Mouse (Mus musculus): ENCODE measurements around the gene Vps53.

Gene Vps53

DNA sequence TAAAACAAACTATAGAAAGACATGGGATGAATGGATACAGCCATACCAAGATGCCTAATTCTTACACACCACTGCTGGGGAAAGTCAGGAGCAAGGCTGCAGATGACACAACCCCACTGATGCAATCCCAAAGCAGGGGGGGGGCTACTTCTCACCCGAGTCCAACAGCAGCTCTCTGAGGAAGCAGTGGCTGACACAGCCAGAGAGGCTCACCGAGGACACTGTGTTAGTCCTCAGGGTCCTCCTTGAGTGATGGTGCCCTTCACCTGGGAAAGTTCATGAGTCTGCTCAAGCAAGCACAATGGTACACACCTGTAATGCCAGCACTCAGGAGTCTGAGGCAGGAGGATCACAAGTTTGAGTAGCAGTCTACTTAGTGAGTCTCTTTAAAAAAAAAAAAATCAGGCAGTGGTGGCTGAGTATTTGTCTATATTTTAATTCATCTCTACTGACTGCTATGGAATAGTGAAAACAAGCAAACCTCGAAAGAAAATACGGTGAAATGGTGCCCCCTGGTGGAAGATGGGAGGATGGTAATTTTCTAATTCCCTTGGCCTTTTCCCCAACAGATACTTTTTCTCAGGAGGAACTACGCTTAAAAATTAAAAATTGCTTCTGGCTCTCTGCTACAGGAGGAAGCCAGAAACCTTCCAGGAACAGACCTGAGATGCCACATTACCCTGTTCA lies 12.2 kb downstream of the Vps53 start:
- DNase-seq (ENCODE audit: low spot score in 2 of 2): peak; percentile 49 to 62

DNA sequence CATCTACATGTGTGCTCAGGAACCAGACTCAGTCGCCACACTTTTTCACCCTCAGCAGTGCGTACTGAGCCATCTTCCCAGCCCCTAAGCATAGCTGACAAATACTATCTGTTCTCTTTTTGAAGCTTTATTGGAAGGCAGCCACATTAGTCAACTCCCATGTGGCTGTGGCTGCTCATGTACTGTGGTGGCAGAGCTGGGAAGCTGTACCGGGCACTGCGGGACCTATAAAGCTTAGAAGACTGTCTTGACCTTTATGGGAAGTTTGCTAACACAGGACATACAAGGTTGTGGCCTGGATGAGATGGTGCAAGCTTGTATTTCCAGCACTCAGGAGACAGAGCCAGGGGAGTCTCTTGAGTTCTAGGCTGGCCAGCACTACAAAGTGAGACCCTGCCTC lies 12.8 kb downstream of the Vps53 start:
- DNase-seq (ENCODE audit: low spot score in 2 of 2): no peak

DNA sequence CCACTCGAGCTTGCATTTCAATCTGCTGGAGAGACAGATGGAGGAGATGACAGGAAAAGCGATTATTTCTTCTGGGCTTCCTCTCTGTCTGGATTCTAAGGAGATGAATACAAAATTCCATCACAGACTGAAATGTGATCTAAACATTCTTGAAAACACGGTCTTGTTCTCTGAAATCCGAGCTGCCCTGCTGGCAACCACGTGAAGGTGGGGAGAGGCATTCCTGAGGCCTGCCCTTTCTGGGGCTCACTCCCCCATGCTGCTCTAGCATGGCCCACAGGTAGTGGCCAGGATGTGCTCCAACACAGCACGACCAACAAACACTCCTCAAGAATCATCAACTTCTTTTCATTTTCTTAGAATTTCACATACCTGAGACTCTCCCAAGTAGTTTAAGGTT lies 19.2 kb downstream of the Vps53 start:
- DNase-seq (ENCODE audit: low spot score in 2 of 2): no peak

DNA sequence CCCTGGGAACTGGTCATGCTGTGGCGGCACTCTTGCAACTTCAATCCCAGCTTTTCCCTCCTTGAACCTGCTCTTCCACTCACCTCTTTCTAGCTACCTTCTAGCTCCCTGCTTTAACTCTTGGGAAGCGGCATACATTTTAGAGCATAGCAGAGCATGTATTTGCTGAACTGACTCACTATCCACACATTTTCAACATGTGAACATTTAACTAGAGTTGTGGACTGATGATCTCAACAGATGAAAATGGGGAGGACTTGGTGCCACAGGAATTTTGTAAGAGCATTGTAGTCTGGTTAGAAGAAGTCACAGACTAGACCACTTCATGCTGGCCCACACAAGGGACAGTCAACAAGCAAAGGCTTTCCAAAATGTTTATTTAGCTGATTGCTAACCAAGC lies 21.1 kb downstream of the Vps53 start:
- DNase-seq (ENCODE audit: low spot score in 2 of 2): no peak

DNA sequence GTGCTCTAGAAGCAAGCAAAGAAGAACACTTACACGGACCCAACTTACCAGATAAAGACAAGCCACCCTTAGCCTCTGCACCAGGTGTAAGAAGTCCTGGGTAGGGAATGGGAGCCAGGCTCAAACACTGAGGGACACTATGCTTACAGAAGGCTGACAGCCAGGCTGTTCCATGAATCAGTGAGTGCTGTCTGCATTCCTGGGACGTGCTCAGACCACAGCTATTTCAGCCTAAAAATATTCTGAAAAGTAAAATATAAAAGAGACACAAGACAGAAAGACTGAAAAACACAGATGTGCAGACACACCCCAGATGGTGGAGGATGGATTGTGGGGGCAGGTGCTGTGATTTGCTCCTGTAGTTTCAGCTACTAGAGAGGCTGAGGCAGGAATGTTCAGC lies 24.6 kb downstream of the Vps53 start:
- DNase-seq (ENCODE audit: low spot score in 2 of 2): no peak

DNA sequence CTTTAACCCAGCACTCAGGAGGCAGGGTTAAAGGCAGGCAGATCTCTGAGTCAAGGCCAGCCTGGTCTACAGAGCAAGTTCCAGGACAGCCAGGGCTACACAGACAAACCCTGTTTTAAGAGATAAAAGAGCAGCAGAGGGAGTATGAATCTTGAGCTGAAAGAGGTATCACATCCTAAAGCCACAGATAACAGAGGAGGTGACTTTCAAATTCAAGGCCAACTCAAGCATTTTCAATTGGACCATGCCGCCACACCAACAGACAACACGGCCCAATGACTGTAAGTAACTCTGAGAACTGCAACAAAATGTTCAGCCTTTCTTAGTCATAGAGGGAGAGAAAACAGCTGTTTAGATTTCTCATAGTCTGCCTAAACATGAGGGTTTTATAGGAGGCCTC lies 25.2 kb downstream of the Vps53 start:
- no peak for DNase-seq (ENCODE audit: low spot score in 2 of 2)

DNA sequence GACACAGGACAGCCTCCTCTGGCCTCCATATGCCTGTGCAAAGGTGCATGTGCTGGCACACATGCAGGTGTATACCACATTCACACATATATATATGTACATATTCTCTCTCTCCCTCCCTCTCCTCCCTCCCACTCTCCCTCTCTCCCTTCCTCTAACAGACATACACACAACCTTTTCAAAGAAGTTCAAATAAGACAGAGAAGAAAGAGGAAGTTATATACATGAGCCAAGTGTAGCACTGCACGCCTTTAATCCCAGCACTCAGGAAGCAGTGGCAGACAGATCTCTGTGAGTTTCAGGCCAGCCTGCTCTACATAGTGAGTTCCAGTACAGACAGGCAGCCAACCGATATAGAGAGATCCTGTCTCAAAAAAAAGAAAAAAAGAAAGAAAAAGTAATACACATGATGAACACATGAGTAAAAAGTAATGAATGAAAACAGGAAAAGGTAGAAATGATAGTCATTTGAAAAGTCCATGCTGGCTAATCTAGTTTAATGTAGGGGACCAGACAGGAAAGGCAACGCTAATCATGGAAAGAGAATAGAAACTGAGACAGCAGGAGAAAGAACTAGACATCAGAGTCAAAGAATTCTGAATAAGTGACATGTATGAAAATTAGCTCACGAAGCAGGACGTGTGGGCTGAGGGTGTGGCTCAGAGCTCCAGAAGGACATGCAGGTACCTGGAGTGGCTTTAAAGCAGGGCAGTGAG lies 26.1 kb downstream of the Vps53 start:
- no peak for DNase-seq (ENCODE audit: low spot score in 2 of 2)

DNA sequence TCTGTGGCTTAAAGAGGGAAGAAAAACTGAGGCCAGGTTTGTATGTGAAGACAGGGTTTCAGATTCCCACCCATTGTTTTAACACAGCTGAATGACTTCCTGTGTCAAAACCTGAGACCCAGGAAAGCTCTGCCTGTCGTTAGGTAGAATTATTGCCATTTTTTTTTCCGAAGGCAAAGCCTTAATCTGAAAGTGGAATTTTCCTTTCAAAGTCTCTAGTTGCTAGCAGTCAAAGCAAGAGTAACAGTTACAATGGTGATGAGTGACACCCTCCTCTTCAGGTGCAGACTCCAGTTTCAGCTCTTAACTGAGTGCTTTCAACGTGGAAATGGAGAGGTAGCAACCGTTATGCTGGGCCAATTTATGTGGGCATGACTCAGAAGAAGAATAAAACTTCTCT lies 28.5 kb downstream of the Vps53 start:
- DNase-seq (ENCODE audit: low spot score in 2 of 2): no peak

DNA sequence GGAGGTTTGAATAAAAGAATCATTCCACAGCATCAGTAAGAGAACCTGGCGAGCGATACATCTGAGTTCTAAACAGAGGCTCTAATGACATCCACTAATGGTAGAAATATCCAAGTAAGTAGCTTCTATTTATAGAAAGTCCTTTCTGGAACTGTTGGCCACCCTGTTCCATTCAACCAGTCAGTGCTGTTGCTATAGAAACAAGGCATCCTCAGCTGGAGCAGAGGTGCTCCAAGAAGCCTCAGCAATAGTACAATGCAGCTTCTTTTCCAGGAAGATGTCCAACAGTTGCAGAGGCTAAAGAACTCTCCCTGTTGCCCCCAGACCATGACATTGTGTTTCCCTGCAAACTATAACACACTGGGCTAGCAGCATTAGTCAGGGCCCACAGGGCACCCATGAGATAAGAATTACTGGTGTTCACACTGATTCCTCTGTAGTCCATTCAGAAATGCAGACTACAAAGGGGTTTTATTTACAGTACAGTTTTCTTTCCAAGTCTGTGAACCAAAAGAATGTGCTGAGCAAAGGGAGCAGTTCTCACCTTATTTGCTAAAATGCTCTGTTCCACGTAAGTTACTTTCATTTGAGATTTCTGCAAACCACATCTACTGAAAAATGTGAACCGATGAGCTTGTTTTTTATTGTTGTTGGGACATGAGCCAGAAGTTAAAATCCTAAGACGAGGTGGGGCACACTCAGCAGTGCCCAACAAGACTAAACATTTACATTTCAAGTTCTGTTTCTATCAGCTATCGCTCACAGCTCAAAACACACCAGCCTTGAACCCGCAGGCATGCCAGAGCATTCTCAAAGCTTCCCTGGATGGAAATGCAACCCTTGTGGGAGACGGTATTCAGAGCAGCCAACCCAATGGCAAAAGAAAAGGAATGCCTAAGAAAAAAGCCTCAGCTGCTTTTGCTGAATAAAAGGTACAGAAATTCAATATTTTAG lies 31.1 kb downstream of the Vps53 start:
- DNase-seq (ENCODE audit: low spot score in 2 of 2): no peak

DNA sequence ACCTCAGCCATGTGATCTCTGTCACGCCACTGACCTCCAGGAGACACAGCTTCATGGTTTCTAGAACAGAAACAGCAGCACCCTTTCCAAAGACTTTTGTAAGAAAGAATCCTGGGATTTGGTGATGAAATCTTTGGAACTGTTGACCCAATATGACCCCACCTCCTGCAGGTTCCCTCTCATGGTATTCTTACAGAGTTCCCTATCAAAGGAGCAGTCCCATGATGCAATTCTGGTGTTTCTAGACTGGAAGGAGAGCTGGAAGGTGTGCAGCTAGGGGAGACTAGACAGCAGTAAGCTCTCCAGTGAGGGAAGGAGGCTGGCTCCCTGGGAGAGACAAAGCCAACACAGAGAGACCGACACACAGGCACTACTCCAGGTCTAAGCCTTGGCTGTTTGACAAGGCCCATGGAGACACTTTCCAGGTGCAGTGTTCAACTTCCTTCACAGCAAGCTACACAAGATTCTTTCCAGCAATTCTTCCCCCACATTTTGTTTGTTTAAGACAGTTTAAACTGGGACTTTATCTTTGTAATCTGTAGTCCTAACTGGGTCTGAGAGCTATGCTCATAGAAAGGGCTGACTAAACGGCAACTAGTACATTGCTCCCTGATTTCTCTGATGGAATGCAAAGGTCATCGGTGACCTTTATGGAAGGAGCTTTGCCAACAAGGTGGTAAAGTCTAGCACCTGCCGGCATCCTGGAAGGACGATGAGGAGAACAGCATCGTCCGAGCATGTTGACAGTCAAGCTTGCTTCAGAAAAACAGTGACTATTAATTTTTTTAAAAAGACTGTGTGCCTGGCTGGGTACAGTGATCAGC lies 33.0 kb downstream of the Vps53 start:
- DNase-seq (ENCODE audit: low spot score in 2 of 2): no peak

DNA sequence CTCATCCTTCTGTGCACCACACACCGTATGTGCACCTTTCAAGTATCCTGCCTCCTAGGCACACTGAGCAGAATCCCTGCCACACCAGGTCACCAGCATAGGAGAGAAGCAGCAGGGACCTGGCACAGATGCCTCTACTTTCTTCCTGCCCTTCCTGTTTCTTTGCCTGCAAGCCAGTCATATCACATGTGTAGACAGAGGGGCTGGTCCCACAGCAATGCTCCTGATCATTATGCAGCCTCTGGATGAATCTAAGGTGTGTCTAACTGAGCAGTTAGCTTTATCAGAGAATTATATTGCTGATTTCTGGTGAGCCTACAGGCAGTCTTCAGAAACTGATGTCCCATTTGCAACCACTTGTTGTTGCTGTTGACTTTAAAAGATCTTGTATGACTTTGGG lies 34.3 kb downstream of the Vps53 start:
- no peak for DNase-seq (ENCODE audit: low spot score in 2 of 2)

DNA sequence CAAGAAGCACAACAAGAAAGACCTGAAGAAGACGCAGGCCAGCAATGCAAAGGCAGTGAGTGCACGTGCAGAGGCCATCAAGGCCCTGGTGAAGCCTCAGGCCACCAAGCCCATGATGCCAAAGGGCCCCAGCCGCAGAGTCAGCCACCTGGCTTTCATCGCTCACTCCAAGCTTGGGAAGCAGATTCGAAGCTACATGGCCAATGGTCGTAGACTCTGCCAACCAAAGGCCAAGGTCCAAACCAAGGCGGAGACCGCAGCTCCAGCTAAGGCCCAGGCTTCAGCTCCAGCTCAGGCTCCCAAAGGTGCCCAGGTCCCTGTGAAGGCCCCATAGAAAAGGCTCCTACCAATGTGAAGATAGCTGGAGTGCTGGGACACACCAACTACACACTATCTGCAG lies 35.1 kb downstream of the Vps53 start:
- DNase-seq (ENCODE audit: low spot score in 2 of 2): no peak

DNA sequence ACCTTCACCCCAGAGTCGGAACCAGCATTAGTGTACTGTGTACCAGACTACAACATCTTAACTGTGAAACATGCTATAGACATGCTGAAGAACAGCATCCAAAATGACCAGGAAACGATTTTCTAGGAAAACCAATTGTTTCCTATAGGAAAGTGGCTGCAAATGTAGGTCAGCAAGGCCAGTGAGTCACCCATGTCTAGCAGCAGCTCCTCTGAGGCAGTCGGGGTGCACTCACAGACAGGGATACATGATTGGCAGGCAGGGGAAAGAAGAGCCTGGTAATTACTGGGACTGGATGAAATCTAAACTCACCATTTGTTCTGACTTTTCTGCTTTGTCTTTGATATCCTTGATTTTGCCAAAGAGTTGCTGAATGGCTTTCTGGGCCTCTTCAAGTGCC lies 41.5 kb downstream of the Vps53 start:
- no peak for DNase-seq (ENCODE audit: low spot score in 2 of 2)

DNA sequence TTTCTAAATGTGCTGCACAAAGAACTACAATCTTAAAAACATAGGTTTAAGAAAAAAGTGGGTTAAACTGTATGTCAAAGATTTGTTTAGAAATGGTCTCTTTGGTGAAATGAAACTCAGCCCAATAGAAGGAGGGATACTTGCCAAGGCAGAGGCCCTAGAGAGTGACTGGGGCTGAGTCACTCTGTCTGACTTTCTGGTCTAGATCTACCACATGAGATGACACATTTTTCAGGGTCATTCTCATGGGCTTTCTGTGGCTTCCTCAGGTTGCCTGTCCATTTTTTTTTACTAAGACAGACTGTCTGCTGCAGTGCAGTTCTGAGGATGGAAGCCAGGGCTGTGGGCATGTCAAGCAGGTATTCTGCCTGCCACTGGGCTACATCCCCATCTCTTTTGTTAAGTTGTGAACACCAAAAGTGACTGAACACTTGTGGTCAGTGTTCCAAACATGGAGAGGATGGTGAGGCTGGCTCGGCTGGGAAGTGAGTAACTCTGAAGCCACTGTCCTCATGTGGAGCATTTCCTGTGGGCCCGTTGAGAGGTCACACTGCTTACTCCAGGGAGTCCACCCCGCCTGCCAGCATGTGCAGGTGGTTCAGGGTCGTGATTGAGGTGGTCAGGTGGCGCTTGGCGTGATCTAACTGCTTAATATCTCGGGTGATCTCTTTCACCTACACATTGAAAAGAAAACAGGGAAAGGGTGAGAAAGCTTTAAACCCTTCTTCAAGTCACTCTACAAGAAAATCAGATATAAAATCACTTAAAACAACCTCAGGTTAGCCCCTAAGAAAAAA lies 43.6 kb downstream of the Vps53 start:
- DNase-seq (ENCODE audit: low spot score in 2 of 2): no peak

DNA sequence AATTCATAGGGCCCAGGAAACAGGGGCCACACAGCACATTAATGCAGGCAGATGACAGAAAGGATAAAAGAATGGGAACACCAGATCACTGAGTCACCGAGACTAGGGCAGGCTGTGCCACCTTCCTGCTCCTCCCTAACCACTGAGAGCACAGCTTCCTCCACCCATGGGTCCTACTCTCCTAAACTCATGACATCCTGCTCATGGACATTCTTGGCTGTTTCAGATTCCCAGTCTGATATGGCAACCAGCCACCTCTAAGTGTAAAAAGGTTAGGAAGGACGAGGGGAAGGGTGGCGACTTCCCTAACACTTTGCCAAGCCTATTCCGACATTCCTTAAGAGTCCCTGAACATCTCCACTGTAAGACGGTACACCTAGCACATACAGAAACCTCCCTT lies 48.6 kb downstream of the Vps53 start:
- DNase-seq (ENCODE audit: low spot score in 2 of 2): no peak

DNA sequence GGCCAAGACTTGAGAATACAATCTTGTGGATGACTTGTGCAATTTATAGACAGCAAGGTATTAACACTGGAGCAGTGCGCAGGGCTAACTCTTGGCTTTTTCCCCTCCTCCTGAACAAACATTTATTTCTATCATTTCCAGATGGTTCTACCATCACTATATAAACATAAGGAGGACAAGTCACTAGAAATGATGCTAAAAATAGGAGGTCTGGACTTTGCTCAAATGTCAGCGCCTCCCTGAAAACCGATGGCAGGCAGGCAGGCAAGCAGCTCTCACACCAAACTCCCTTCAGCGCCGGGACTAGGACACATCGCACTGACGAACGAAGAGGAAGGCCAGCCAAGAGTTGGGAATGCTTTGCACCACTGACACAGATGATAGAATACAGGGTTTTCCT lies 54.1 kb downstream of the Vps53 start:
- no peak for DNase-seq (ENCODE audit: low spot score in 2 of 2)

DNA sequence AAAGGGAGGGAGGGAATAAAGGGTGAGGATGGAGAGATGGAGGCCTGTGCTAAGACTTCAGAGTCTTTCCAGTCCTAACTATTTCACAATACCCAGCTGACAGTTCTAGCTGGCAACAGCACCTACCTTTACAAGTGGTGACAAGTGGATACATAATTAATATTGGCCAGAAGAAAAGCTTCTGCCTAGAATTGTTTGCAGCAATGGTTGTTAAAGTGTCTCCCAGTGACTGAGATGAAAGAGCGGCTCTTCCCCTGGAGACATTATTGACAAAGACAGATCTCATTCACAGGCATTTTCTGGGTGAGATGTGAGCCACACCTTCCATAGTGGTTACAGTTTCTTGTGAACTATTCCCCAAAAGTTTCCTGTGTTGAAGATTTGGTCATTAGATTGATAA lies 55.9 kb downstream of the Vps53 start:
- DNase-seq (ENCODE audit: low spot score in 2 of 2): no peak

DNA sequence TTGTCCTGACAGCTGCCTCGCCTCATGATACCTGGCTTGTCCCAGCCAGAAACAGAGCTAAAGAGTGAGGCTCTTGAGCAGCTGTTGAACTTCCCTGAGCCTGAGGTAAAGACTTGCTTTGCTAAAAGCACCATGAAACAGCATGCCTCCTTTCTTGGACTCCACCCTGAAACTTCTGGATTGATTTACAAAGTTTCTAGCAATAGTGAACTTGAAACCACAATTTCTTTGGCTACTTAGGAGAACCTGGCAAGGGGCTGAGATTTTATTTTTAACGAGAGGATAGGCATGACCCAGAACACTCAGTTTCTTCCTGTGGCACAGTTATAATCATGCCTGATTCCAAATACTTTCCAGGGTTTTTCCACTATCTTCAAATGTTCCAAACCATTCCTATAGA lies 56.9 kb downstream of the Vps53 start:
- DNase-seq (ENCODE audit: low spot score in 2 of 2): no peak

DNA sequence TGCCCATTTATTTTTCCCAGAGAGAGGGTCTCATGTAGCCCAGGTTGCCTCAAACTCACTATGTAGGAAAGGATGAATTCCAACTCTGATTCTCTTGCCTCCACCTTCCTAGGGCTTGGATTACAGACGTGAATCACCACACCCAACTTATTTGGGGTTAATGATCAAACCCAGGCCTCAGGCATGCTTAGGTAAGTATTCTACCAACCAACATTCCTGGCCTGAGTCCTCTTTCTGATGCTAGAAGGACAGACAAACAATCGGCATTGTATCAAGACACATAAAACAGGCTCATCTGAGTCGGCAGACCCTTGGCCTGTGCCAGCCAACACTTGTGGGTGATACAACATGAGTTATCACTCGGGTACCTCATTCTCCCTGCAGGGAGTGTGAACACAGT lies 58.4 kb downstream of the Vps53 start:
- DNase-seq (ENCODE audit: low spot score in 2 of 2): no peak

DNA sequence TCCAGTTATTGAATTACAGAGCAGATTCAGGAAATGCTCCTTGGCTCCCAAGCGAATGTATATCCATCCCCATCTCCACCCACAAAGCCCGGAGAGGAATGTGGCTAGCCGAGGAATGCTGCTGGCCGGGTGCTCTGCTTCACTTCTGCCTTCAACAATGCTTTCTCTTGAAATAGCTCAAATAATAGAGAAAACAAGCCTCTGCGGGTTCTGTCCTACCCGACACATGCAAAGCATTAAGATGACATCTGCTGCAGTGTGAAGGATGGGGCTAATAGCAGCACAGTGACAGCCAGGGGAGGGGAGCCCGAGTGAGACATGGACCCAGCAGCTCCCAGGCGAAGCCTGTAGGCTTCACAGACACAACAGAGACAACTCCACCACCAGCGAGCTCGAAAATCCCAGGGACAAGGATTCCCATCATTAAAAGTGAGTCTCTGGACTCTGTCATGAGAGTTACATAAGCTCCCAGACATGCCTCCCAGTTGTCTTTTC lies 59.0 kb downstream of the Vps53 start:
- DNase-seq (ENCODE audit: low spot score in 2 of 2): no peak

DNA sequence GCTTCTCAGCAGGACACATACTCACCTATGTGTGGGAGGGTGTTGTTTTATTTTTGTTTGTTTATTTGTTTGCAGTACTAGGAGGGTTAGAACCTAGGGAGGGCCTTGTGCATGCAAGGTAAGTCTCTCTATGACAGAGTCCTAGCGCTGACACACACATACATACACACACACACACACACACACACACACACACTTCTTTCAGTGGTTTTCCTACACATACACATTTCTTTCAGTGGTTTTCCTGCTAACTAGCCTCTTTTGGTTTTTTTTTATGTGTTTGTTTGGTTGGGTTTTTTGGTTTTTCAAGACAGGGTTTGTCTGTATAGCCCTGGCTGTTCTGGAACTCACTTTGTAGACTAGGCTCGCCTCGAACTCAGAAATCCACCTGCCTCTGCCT lies 69.0 kb downstream of the Vps53 start:
- no peak for DNase-seq (ENCODE audit: low spot score in 2 of 2)
